27 mouse cellular contexts compared by ENCODE assay signal in the genomic region with DNA sequence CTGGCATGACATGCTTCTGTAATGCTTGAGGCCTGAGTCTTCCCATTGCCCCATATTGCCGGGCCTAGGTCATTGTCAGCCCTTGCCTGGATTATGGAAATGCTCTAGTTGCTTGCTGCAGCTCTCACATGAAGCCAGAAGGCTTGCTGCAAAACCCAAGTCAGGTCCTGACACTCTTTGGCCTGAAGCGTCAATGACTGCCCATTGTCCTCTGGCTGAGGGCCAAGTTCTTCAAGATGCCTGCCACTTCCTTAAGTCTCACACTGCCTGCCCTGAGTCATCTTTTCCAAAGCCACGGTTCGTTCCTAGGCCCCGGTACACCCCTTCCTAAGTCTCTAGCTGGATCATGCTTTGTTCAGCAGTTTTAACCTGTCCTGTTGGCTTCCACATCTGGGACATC. TPM values are rescaled to one million over a fixed set of nuclear protein-coding genes. Genes with fewer than 3 reads are reported as not detected.
A peak's percentile ranks its signal among the peaks of the same experiment; 100 is the strongest.
DNase-seq lines count a peak whose midpoint lies in the region; ATAC-seq and TF ChIP-seq lines count a peak whose summit lies in the region.
"Had no signal": no experiment of that assay in that cellular context is flagged by ENCODE, and none has a peak within 500 bp of the region (broad histone marks: within the 10 kb centered on the region; RNA-seq: fewer than 3 reads in every experiment).

No protein-coding gene starts in this region.

- H3K27ac ChIP-seq in cerebellum, adult 2 months (ENCODE audit: insufficient read depth, low read length), result no peak overlapping the region
- H3K27ac ChIP-seq in MEL (ENCODE audit: control insufficient read depth, low read depth, low read length), result no peak overlapping the region
- H3K27ac ChIP-seq in hindbrain, embryonic 16.5 days (ENCODE audit: low read depth, low read length), result no peak overlapping the region
- H3K27ac ChIP-seq in hindbrain, postnatal 0 days, result no peak overlapping the region
- H3K27ac ChIP-seq in intestine, embryonic 16.5 days (ENCODE audit: low read length), result no peak overlapping the region
- H3K27ac ChIP-seq: forebrain, embryonic 10.5 days; forebrain, embryonic 13.5 days; heart, adult 2 months; heart, embryonic 10.5 days; heart, embryonic 13.5 days; hindbrain, embryonic 15.5 days; kidney, postnatal 0 days had no signal

- no peak overlapping the region for H3K4me2 ChIP-seq in hindbrain, embryonic 16.5 days (ENCODE audit: low read length)
- H3K4me2 ChIP-seq in hindbrain, postnatal 0 days (ENCODE audit: low read depth, low read length), result no peak overlapping the region
- H3K4me2 ChIP-seq in intestine, embryonic 16.5 days (ENCODE audit: low read depth, low read length), result no peak overlapping the region
- H3K4me2 ChIP-seq: forebrain, embryonic 13.5 days; heart, embryonic 13.5 days; hindbrain, embryonic 15.5 days had no signal

- ATAC-seq in hindbrain, embryonic 16.5 days, result no peak
- no peak for ATAC-seq in hindbrain, postnatal 0 days
- no peak for ATAC-seq in intestine, embryonic 16.5 days
- ATAC-seq: forebrain, embryonic 13.5 days; forebrain, embryonic 16.5 days; inflammation-experienced regulatory T-cells, adult 6 months; intestine, postnatal 0 days had no signal

- H3K79me2 ChIP-seq in MEL (ENCODE audit: control insufficient read depth, insufficient read depth, low read length, poor library complexity), result no peaks in the 10 kb centered on the region

- H3K4me1 ChIP-seq in cerebellum, adult 2 months (ENCODE audit: control insufficient read depth, insufficient read depth, low read length), result peaks cover 39% of the 10 kb centered on the region
- H3K4me1 ChIP-seq in MEL (ENCODE audit: control insufficient read depth in 1 of 2, insufficient read depth in 2 of 2, low read length in 2 of 2), result no peaks in the 10 kb centered on the region; a peak in 1 of 4 replicates
- H3K4me1 ChIP-seq in hindbrain, embryonic 16.5 days (ENCODE audit: control insufficient read depth, insufficient read depth, low read depth, low read length), result peaks cover 33% of the 10 kb centered on the region
- peaks cover 13% of the 10 kb centered on the region; the same call in 1 of the 2 replicates for H3K4me1 ChIP-seq in hindbrain, postnatal 0 days (ENCODE audit: insufficient read depth, low read length)
- peaks cover 7% of the 10 kb centered on the region for H3K4me1 ChIP-seq in intestine, embryonic 16.5 days (ENCODE audit: control insufficient read depth, insufficient read depth, low read length)

- no peak for TF ChIP-seq RAD21 in MEL (IDR thresholded peaks at IDR 0.05; ENCODE audit: low read depth, low read length)

- no peak for TF ChIP-seq EP300 in MEL (IDR thresholded peaks at IDR 0.05; ENCODE audit: low read depth in 1 of 2, low read length in 2 of 2)

- TF ChIP-seq POLR2A in cerebellum, adult 2 months (IDR thresholded peaks at IDR 0.05; ENCODE audit: borderline replicate concordance, insufficient read depth, low read length), result no peak
- no peak for TF ChIP-seq POLR2A in MEL (IDR thresholded peaks at IDR 0.05; ENCODE audit: control insufficient read depth in 1 of 2, insufficient read depth in 1 of 2, low read depth in 1 of 2, low read length in 2 of 2, poor library complexity in 1 of 2)

- no peak overlapping the region for H3K9ac ChIP-seq in MEL (ENCODE audit: control insufficient read depth, low read depth, low read length, poor library complexity, severe bottlenecking)
- no peak overlapping the region for H3K9ac ChIP-seq in hindbrain, embryonic 16.5 days (ENCODE audit: low read depth, low read length)
- no peak overlapping the region for H3K9ac ChIP-seq in hindbrain, postnatal 0 days (replicated peaks; ENCODE audit: low read length)
- no peak overlapping the region for H3K9ac ChIP-seq in intestine, embryonic 16.5 days (ENCODE audit: low read depth, low read length)
- H3K9ac ChIP-seq: forebrain, embryonic 13.5 days; heart, embryonic 13.5 days; hindbrain, embryonic 15.5 days had no signal

- TF ChIP-seq CTCF in cerebellum, adult 2 months (IDR thresholded peaks at IDR 0.05; ENCODE audit: borderline replicate concordance, insufficient read depth, low read depth, low read length), result no peak
- no peak for TF ChIP-seq CTCF in MEL (IDR thresholded peaks at IDR 0.05 in 2 of 3, conservative IDR thresholded peaks at IDR 0.05 in 1 of 3; ENCODE audit: control insufficient read depth in 1 of 3, insufficient read depth in 1 of 3, low read depth in 2 of 3, low read length in 3 of 3, poor library complexity in 1 of 3, severe bottlenecking in 1 of 3)
- no peak for TF ChIP-seq CTCF in hindbrain, postnatal 0 days (IDR thresholded peaks at IDR 0.05; ENCODE audit: low read depth)

- no peaks in the 10 kb centered on the region for H3K9me3 ChIP-seq in MEL (replicated peaks; ENCODE audit: insufficient read depth, low read length)
- no peaks in the 10 kb centered on the region for H3K9me3 ChIP-seq in hindbrain, embryonic 16.5 days (ENCODE audit: control insufficient read depth, low read length)
- no peaks in the 10 kb centered on the region for H3K9me3 ChIP-seq in hindbrain, postnatal 0 days (ENCODE audit: low read length)
- no peaks in the 10 kb centered on the region for H3K9me3 ChIP-seq in intestine, embryonic 16.5 days (ENCODE audit: control insufficient read depth, low read length)
- H3K9me3 ChIP-seq: forebrain, embryonic 10.5 days; forebrain, embryonic 13.5 days; heart, embryonic 10.5 days; heart, embryonic 13.5 days; hindbrain, embryonic 15.5 days had no signal

- WGBS in cerebellum, adult 2 months, result 23% methylated on average over 5 of the region's 5 CpGs
- 70% methylated on average over 5 of the region's 5 CpGs for WGBS in hindbrain, embryonic 16.5 days
- WGBS in hindbrain, postnatal 0 days, result 59% methylated on average over 5 of the region's 5 CpGs
- 65% methylated on average over 5 of the region's 5 CpGs for WGBS in intestine, embryonic 16.5 days

- DNase-seq in cerebellum, adult 2 months, result peak; percentile 52
- DNase-seq in cerebellum, adult 9-11 months, result no peak
- peak; percentile 86 for DNase-seq in 3T3-L1 (ENCODE audit: low read depth, low spot score)
- peak; percentile 18 for DNase-seq in MEL (ENCODE audit: low read depth, low spot score)
- peak; percentile 33 for DNase-seq in adipocyte (ENCODE audit: low spot score)
- DNase-seq in hindbrain, postnatal 0 days (ENCODE audit: low spot score), result no peak
- DNase-seq: adrenal gland, postnatal 10 days; adrenal gland, postnatal 36 days; B cell, adult 2 months; cerebellum, postnatal 14 days; gastrocnemius, postnatal 10 days; gastrocnemius, postnatal 36 days; heart, adult 2 months; heart, postnatal 14 days; heart, postnatal 4 days; kidney, adult 9 months had no signal

- no peaks in the 10 kb centered on the region for H3K27me3 ChIP-seq in cerebellum, adult 2 months (ENCODE audit: control insufficient read depth, insufficient read depth, low read length)
- no peaks in the 10 kb centered on the region; a peak in 1 of 4 replicates for H3K27me3 ChIP-seq in MEL (ENCODE audit: control insufficient read depth in 1 of 2, insufficient read depth in 2 of 2, low read length in 2 of 2)
- H3K27me3 ChIP-seq in hindbrain, embryonic 16.5 days (replicated peaks; ENCODE audit: control insufficient read depth, insufficient read depth, low read length), result peaks cover 3% of the 10 kb centered on the region; the same call in 1 of the 2 replicates
- peaks cover 17% of the 10 kb centered on the region for H3K27me3 ChIP-seq in hindbrain, postnatal 0 days (ENCODE audit: insufficient read depth, low read length)
- peaks cover 50% of the 10 kb centered on the region for H3K27me3 ChIP-seq in intestine, embryonic 16.5 days (replicated peaks; ENCODE audit: control insufficient read depth, insufficient read depth, low read length)

- H3K4me3 ChIP-seq in cerebellum, adult 2 months (replicated peaks; ENCODE audit: insufficient read depth, low read depth, low read length), result no peak overlapping the region
- H3K4me3 ChIP-seq in MEL (ENCODE audit: control insufficient read depth in 1 of 2, insufficient read depth in 1 of 2, low read depth in 2 of 2, low read length in 2 of 2), result no peak overlapping the region
- no peak overlapping the region for H3K4me3 ChIP-seq in hindbrain, embryonic 16.5 days (ENCODE audit: low read length)
- no peak overlapping the region for H3K4me3 ChIP-seq in hindbrain, postnatal 0 days (ENCODE audit: low read length)
- no peak overlapping the region for H3K4me3 ChIP-seq in intestine, embryonic 16.5 days (ENCODE audit: low read length)
- H3K4me3 ChIP-seq: forebrain, embryonic 10.5 days; forebrain, embryonic 13.5 days; heart, adult 2 months; heart, embryonic 10.5 days; heart, embryonic 13.5 days; hindbrain, embryonic 15.5 days had no signal

- no peaks in the 10 kb centered on the region for H3K36me3 ChIP-seq in MEL (ENCODE audit: control insufficient read depth in 1 of 2, insufficient read depth in 2 of 2, low read length in 2 of 2)
- no peaks in the 10 kb centered on the region for H3K36me3 ChIP-seq in hindbrain, embryonic 16.5 days (ENCODE audit: control insufficient read depth, insufficient read depth, low read length)
- no peaks in the 10 kb centered on the region for H3K36me3 ChIP-seq in hindbrain, postnatal 0 days (ENCODE audit: insufficient read depth, low read length)
- H3K36me3 ChIP-seq in intestine, embryonic 16.5 days (ENCODE audit: control insufficient read depth, insufficient read depth, low read length), result no peaks in the 10 kb centered on the region
- H3K36me3 ChIP-seq: forebrain, embryonic 10.5 days; heart, embryonic 10.5 days; heart, embryonic 13.5 days; hindbrain, embryonic 15.5 days had no signal

TF ChIP-seq in MEL, 35 proteins besides CTCF, POLR2A, EP300 and RAD21 (continues in another document):
- no peak for TF ChIP-seq ELF1 (IDR thresholded peaks at IDR 0.05; ENCODE audit: low read depth, low read length)

RNA-seq across cellular contexts. Expression of gene Slc12a5, which starts 12.0 kb away (rescaled TPM):
- polyA plus RNA-seq in cerebellum, adult 2 months (2012; rRNA removed), result 386 and 396 TPM in 2 replicates
- total RNA-seq in MEL (2012; rRNA removed), result 0.36 and 0.50 TPM in 2 replicates
- 1 to 10 TPM in 1 of 2 experiments, not detected in 1; 1.3 TPM for polyA plus RNA-seq in MEL (2012; ENCODE audit: insufficient read depth in 1 of 2, insufficient read length in 2 of 2, low read depth in 1 of 2, low replicate concordance in 2 of 2, missing spikeins in 1 of 2)
- polyA plus RNA-seq in hindbrain, embryonic 16.5 days (2015; fragmentation: Nextera tagmentation; extraction: Ambion mirVana), result 52.7 and 54.9 TPM in 2 replicates
- 257 TPM in 2 replicates for total RNA-seq in hindbrain, postnatal 0 days (2014; rRNA removed)
- 67.1 and 71.0 TPM in 2 replicates for polyA plus RNA-seq in hindbrain, postnatal 0 days (2015; fragmentation: Nextera tagmentation; extraction: Ambion mirVana)
- 0.23 and 0.32 TPM in 2 replicates for polyA plus RNA-seq in intestine, embryonic 16.5 days (2015; fragmentation: Nextera tagmentation; extraction: Ambion mirVana)

RNA-seq across cellular contexts. Expression of gene Mmp9, which starts 32.1 kb away (rescaled TPM):
- 3.3 and 3.7 TPM in 2 replicates for polyA plus RNA-seq in cerebellum, adult 2 months (2012; rRNA removed)
- total RNA-seq in MEL (2012; rRNA removed), result 0.20 and 0.23 TPM in 2 replicates
- under 1 TPM in 1 of 2 experiments, not detected in 1; 0.19 TPM for polyA plus RNA-seq in MEL (2012; ENCODE audit: insufficient read depth in 1 of 2, insufficient read length in 2 of 2, low read depth in 1 of 2, low replicate concordance in 2 of 2, missing spikeins in 1 of 2)
- polyA plus RNA-seq in hindbrain, embryonic 16.5 days (2015; fragmentation: Nextera tagmentation; extraction: Ambion mirVana), result 22.5 and 29.3 TPM in 2 replicates
- total RNA-seq in hindbrain, postnatal 0 days (2014; rRNA removed), result 8.8 and 14.4 TPM in 2 replicates
- polyA plus RNA-seq in hindbrain, postnatal 0 days (2015; fragmentation: Nextera tagmentation; extraction: Ambion mirVana), result 6.7 and 7.1 TPM in 2 replicates
- polyA plus RNA-seq in intestine, embryonic 16.5 days (2015; fragmentation: Nextera tagmentation; extraction: Ambion mirVana), result 7.6 and 9.3 TPM in 2 replicates

Comparison
In these comparisons a context has a peak if more than half of its experiments do, and no peak if none do; other contexts are left out.
1. DNase-seq: peak in cerebellum, adult 2 months (2 of 2), 3T3-L1 (single experiment), MEL (single experiment) and adipocyte (single experiment); none in cerebellum, adult 9-11 months (single experiment) and hindbrain, postnatal 0 days (single experiment).
2. RNA of gene Slc12a5, which starts 12.0 kb away (polyA plus RNA-seq): 386 to 396 TPM in cerebellum, adult 2 months, 67.1 to 71.0 TPM in hindbrain, postnatal 0 days and 52.7 to 54.9 TPM in hindbrain, embryonic 16.5 days; 1.3 TPM in MEL and 0.23 to 0.32 TPM in intestine, embryonic 16.5 days; every median in the first group is over 10 times any median in the second.